Mouse (Mus musculus) embryonic facial prominence, embryonic 11.5 days (tissue): ENCODE results near the gene Gpr45. TPM values are rescaled to one million over a fixed set of nuclear protein-coding genes. Genes with fewer than 3 reads are reported as not detected.
A peak's percentile ranks its signal among the peaks of the same experiment; 100 is the strongest.

ENCODE experiments used
- ATAC-seq: fragments of 200-750 bp; cut with Nextera tagmentation; replicated peaks from 2 replicates; pipeline ENCODE4 v1.8.0; 2017; ENCODE audit warnings: low read depth; ENCODE audit not compliant: insufficient number of reproducible peaks, low FRiP score, low TSS enrichment
- DNase-seq: peaks from one replicate; pipeline ENCODE4 v3.0.0-alpha.2; 2015; ENCODE audit warnings: low spot score
- H3K27ac ChIP-seq: fragments of 300-500 bp; sonication (generic); replicated peaks from 2 replicates; pipeline ENCODE4 v1.5.1; 2014; ENCODE audit warnings: mild to moderate bottlenecking, low read depth, low read length, control low read depth
- H3K27me3 ChIP-seq: fragments of 300-500 bp; sonication (generic); 2 replicates; pipeline ENCODE4 v1.6.1; 2014; ENCODE audit warnings: mild to moderate bottlenecking, low read length, moderate library complexity, mixed read lengths; ENCODE audit not compliant: control insufficient read depth, insufficient read depth
- H3K36me3 ChIP-seq: fragments of 300-500 bp; sonication (generic); replicated peaks from 2 replicates; pipeline ENCODE4 v1.6.1; 2014; ENCODE audit warnings: low read depth, mild to moderate bottlenecking, low read length, moderate library complexity, mixed read lengths; ENCODE audit not compliant: control insufficient read depth, insufficient read depth
- H3K4me1 ChIP-seq: fragments of 300-500 bp; sonication (generic); 2 replicates; pipeline ENCODE4 v1.6.1; 2014; ENCODE audit warnings: low read length, mixed read lengths; ENCODE audit not compliant: control insufficient read depth, insufficient read depth
- H3K4me2 ChIP-seq: fragments of 300-500 bp; sonication (generic); 2 replicates; pipeline ENCODE4 v1.6.1; 2014; ENCODE audit warnings: low read depth, mild to moderate bottlenecking, control low read depth, low read length, moderate library complexity
- H3K4me3 ChIP-seq: fragments of 300-500 bp; sonication (generic); 2 replicates; pipeline ENCODE4 v1.5.1; 2014; ENCODE audit warnings: low read depth, low read length, control low read depth
- H3K9ac ChIP-seq: fragments of 300-500 bp; sonication (generic); replicated peaks from 2 replicates; pipeline ENCODE4 v1.6.1; 2014; ENCODE audit warnings: mild to moderate bottlenecking, control low read depth, low read length
- H3K9me3 ChIP-seq: fragments of 300-500 bp; sonication (generic); replicated peaks from 2 replicates; pipeline ENCODE4 v1.6.1; 2016; ENCODE audit warnings: mild to moderate bottlenecking, low read length, inconsistent platforms, mixed read lengths; ENCODE audit not compliant: control insufficient read depth
- WGBS: fragments of 180-500 bp; shearing (Covaris S2); extraction: QIAGEN DNeasy Blood & Tissue Kit; methylation state at CpG from one replicate; pipeline ENCODE4 v1.1.7; 2014; 5-methylcytosine and 5-hydroxymethylcytosine counted together
- polyA plus RNA-seq: library from polyadenylated mRNA; unstranded; fragments of >200 nt; fragmentation: Nextera tagmentation; extraction: Ambion mirVana; gene quantifications from 2 replicates; pipeline ENCODE4 v1.2.1, GENCODE M21; 2014

The Gpr45 gene
- polyA plus RNA-seq, 1 experiment from 2014 or later, result 18.6 TPM

DNA sequence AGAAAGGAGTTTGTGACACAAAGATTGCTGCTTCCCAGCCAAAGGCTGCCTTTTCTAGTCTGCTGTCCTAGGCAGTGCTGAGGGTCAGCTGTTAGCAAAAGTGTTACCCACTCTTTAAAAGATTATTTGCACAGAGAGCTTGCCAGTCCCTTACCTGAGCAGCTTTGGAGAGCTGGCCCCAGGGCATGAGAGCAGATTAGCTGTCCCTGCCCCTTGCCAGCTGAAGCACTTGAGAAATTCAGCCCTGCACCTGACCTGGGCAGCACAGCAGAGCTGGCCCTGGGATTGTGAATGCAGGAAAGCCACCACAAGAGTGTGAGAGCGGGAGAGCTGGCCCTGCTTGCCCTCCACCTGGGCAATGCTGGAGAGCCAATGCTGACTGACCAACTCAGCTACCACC is 19.1 kb upstream of the Gpr45 start:
- DNase-seq (no peak), ATAC-seq (no peak)
- no peaks in the 10 kb centered on the region for H3K9me3 ChIP-seq
- WGBS, result 61% methylated on average over 1 of the region's 1 CpGs
- no peak overlapping the region for H3K4me2 ChIP-seq
- no peaks in the 10 kb centered on the region for H3K4me1 ChIP-seq
- H3K4me3 ChIP-seq, result no peak overlapping the region
- H3K27ac ChIP-seq, result no peak overlapping the region
- no peaks in the 10 kb centered on the region for H3K27me3 ChIP-seq
- H3K36me3 ChIP-seq, result no peaks in the 10 kb centered on the region
- no peak overlapping the region for H3K9ac ChIP-seq

DNA sequence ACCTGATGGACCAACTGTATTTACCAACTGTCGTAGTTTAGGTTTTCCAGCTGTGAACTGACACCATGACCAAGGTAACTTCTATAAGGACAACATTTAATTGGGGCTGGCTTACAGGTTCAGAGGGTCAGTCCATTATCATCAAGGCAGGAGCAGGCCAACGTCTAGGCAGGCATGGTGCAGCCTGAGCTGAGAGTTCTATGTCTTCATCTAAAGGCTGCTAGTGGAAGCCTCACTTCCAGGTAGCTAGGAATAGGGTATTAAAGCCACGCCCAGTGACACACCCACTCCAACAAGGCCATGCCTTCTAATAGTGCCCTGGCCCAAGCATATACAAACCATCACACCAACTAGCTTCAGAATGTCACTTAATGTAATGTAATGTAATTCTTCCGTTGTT is 4.2 kb upstream of the Gpr45 start:
- Histone ChIP-seq H3K4me1 (no peaks in the 10 kb centered on the region), H3K9me3 (no peaks in the 10 kb centered on the region), H3K27me3 (no peaks in the 10 kb centered on the region), H3K9ac (no peak overlapping the region), H3K27ac (no peak overlapping the region), H3K4me2 (no peak overlapping the region), H3K36me3 (no peaks in the 10 kb centered on the region), H3K4me3 (no peak overlapping the region)
- ATAC-seq, result no peak
- 81% methylated on average over 4 of the region's 4 CpGs for WGBS
- DNase-seq, result no peak

DNA sequence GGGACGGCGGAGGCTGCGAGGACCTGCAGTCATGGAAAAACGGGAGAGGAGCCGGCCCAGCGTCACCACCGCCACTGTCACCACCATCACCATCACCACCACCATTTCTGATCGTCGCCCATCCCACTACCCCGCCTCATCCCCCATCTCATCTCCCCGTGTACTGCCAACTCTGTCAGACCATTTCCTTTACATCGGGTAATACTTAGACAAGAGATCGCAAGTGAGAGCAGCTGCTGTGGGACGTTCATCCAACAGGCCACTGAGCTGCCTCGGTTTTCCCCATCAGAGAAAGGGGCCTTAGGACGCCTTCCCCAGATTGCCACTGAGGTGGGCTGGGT is 780 bp downstream of the Gpr45 start:
- Histone ChIP-seq H3K27ac (no peak overlapping the region; the same call in 1 of the 2 replicates), H3K9ac (peak overlapping the region; percentile 95), H3K4me3 (peak overlapping the region; percentile 85), H3K36me3 (no peaks in the 10 kb centered on the region), H3K4me2 (peak overlapping the region; percentile 63), H3K27me3 (no peaks in the 10 kb centered on the region), H3K4me1 (no peaks in the 10 kb centered on the region), H3K9me3 (no peaks in the 10 kb centered on the region)
- under 1% methylated on average over 16 of the region's 16 CpGs for WGBS
- ATAC-seq (no peak), DNase-seq (peak; percentile 48)

DNA sequence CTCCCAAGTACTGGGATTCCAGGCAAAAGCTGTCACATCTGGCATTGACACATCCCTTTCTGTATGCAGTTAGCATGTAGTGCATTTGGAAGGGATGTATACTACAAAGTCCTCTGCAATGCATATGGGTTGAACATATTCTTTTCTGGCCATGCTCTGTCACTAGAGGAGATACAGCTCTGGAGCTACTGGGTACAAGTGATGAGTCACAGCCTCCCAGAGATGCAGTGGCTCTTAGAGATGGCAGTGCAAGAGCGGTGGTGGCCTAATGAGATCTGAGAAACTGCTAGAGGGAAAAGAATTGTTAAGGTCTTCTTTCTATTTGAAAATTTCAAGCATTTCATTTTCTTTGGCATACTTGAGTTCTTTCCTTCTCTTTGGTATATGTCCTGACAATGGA is 4.2 kb downstream of the Gpr45 start:
- Histone ChIP-seq H3K4me3 (no peak overlapping the region), H3K4me2 (no peak overlapping the region), H3K36me3 (no peaks in the 10 kb centered on the region), H3K27me3 (no peaks in the 10 kb centered on the region), H3K27ac (no peak overlapping the region), H3K9ac (no peak overlapping the region), H3K9me3 (no peaks in the 10 kb centered on the region), H3K4me1 (no peaks in the 10 kb centered on the region)
- ATAC-seq (no peak), DNase-seq (no peak)
- WGBS, result 100% methylated on average over 1 of the region's 1 CpGs

DNA sequence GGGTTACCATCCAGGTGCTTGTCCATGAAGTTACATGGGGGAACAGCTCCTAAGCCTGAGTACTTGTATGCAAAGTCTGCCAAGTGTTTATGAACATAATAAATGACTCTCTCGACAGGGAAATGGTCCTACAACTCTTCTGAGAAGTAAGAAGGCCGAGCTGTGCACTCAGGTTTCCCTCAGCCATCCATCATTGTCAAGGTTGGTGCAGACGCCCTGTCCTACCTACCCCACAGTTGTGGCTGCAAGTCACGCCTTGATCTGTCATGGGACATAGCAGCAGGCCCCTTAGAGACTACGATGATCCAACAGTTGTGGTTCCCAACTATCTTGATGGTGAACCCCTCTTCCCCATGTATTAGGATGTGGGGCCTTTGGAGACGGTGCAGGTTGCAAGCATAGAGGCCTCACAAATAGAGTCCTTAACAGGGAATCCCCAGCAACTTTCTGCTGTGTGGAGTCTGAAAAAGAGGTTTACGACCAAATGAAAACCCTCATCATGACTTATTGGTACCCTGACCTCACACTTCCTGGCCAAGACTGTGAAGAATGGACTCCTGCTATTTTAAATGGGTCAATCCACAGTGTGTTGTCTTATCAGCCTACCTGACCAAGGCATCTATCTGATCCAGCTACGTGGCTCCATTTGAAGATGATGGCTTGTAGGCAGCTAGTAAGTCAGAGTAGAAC is 30.6 kb downstream of the Gpr45 start:
- Histone ChIP-seq H3K4me3 (no peak overlapping the region), H3K4me1 (no peaks in the 10 kb centered on the region), H3K4me2 (no peak overlapping the region), H3K36me3 (no peaks in the 10 kb centered on the region), H3K9ac (no peak overlapping the region), H3K9me3 (no peaks in the 10 kb centered on the region), H3K27me3 (no peaks in the 10 kb centered on the region), H3K27ac (no peak overlapping the region)
- ATAC-seq (no peak), DNase-seq (no peak)
- WGBS, result 79% methylated on average over 8 of the region's 8 CpGs

DNA sequence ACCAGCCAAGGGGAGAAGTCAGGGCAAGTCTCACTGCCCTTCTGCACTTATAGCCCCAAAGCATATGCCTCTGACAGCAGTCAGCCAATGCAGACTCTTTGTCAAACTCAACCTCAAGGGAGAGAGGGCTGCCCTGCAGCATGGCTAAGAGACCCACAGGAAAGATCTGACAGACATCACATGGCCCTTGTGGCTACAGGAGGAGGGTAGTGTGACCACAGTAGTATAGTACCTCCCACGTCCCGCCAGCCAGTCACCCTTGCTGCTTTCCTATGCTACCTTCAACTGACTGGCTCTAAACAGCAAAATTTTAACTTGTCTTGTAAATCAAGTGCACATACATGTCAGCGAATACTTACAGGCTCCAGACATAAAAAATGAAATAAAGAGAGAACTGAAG is 31.4 kb downstream of the Gpr45 start:
- ATAC-seq, result no peak
- Histone ChIP-seq H3K9me3 (no peaks in the 10 kb centered on the region), H3K4me1 (no peaks in the 10 kb centered on the region), H3K27me3 (no peaks in the 10 kb centered on the region), H3K4me3 (no peak overlapping the region), H3K27ac (no peak overlapping the region), H3K9ac (no peak overlapping the region), H3K4me2 (no peak overlapping the region), H3K36me3 (no peaks in the 10 kb centered on the region)
- DNase-seq, result no peak
- WGBS, result 87% methylated on average over 3 of the region's 3 CpGs

DNA sequence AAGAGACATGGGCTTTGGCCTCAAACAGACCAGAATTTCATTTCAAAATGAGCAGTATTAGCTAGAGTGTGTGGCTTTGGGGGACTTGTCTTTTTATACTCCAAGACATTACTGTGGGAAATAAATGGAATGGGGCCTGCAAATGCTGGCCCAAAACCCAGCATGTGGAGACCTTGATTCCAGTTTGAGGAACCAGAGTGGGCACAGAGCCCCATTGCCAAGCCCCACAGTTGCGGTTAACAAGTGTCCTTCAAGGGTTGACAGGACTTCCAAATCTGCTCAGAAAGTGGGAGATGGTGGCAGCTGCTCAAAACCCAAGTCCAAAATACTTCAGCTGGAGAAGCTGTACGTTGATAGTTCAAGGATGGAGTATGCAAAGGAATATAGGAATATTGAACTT is 36.3 kb downstream of the Gpr45 start:
- no peak overlapping the region for H3K4me3 ChIP-seq
- 95% methylated on average over 2 of the region's 2 CpGs for WGBS
- DNase-seq, result no peak
- H3K4me1 ChIP-seq, result no peaks in the 10 kb centered on the region
- H3K27me3 ChIP-seq, result no peaks in the 10 kb centered on the region
- no peak overlapping the region for H3K9ac ChIP-seq
- no peaks in the 10 kb centered on the region for H3K9me3 ChIP-seq
- no peak overlapping the region for H3K4me2 ChIP-seq
- H3K27ac ChIP-seq, result no peak overlapping the region
- H3K36me3 ChIP-seq, result no peaks in the 10 kb centered on the region
- no peak for ATAC-seq

DNA sequence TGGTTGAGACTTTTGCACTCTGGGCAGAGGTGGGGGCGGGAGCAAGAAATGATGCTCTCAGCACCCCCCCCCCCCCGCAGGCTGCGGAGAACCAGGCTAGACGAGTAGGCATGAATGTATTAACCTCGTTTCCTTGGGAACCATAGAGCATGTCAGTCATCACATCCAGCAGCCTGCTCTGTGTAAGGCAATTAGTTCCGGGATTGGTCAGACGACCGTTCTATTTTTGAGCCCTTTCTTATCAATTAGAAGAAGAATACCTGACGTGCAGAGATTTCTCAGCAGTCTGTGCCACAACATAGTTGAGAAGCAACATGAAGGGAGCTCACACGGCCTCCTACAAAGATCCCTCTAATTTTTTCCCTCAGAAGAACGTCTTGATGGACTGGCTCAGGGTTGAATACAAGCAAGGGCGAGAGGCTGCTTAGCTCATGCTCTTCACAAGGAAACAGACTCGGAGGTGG is 53.4 kb downstream of the Gpr45 start:
- Histone ChIP-seq H3K27ac (no peak overlapping the region), H3K9me3 (no peaks in the 10 kb centered on the region), H3K27me3 (no peaks in the 10 kb centered on the region), H3K4me3 (no peak overlapping the region), H3K4me1 (no peaks in the 10 kb centered on the region), H3K36me3 (no peaks in the 10 kb centered on the region), H3K9ac (no peak overlapping the region), H3K4me2 (no peak overlapping the region)
- whole genome bisulfite sequencing, result 44% methylated on average over 13 of the region's 13 CpGs
- ATAC-seq (peak; percentile 80), DNase-seq (peak; percentile 26)
